Mouse (Mus musculus) T-helper 1 cell (primary cell): ENCODE results near the gene Itgb5.

Experiments
- in situ Hi-C: fragments of 300-600 bp; cut with MboI, MseI; formaldehyde crosslinking; loops from one replicate; pipeline ENCODE4 v1.15.1; 2025; ENCODE audit warnings: high pct_unique_total_duplicates

Gene Itgb5

DNA sequence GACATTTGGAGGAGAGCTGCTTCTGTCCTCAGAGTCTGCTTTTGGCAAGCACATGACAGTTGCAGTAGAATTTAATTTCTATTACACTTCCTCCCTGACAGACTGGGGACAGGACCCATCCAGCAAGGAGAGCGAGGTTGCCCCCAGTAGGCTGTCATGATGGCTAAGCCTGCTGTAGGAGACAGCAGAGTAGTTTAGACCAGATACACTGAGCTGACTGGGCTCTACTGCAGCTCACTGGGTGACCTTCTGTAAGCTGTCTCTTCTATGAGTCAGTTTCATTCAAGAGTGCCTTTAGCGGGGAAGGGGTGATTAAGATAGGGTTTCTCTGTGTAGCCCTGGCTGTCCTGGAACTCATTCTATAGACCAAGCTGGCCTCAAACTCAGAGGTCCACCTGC is 109.7 kb downstream of the Itgb5 start:
- in situ Hi-C loops, result no loop called here

DNA sequence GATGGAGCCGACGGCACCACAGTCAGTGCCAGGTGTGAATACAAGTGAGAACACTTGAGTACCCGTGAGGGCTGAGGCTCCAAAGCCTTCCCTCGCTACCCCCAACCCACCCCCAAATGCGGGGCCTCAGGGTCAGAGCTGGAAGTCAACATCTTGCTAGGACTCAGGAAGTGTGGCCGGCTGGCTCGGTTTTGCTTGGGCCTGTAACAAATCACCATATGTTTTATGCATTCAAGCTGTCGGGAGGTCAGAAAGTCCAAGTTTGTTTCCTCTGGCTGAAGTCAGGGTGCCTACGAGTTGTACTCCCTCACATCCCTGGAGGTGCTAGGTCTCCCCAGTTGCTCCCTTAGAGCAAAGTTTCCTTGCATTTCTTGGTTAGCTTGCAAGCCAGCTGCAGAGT is 110.2 kb downstream of the Itgb5 start:
- in situ Hi-C loops, result no loop called here

GRCm38 (mm10) chr16:33940095-33940494 is 110.6 kb downstream of the Itgb5 start:
- in situ Hi-C loops, result no loop called here

DNA sequence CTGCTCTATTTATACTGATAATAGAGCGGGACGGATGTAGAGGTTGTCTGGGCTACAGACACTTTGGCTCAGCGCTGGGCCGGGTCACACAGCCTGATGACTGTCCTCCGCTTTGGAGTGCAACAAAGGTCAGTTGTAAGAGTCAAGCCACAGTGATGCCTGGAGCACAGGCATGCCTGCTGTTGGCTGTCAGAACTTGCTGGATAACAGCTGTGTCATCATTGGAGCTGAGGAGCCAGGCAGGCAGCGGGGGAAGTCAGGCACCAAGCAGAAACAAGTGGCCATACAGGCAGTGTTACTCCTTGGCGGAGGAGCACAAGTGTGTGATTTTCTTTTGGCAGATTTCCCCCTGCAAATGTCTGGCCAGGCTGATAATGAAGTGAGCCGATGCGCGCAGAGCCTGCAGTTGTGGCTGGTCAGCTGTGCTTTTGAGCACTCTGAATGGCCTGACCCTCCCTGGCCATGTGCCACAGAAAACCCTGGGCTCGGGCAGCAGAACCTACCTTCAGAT is 111.9 kb downstream of the Itgb5 start:
- in situ Hi-C loops, result no loop called here

DNA sequence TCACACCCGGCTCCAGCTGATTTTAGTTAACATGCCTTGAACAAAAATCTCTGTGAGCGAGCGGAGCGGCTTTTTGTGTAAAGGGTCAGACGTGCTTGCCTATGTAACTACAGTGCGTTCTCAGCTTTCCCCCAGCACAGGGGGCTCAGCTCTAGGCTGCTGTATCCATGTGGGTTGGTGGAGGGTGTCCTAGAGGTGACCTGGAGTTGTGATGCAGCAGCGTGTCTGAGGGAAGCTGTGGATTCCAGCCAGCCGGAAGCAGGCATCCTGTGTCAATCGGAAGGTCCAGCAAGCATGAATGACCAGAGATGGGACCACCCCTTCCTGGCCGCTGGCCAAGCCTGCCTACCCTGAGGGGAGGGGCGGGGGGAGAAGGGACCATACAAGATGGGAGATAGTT is 112.9 kb downstream of the Itgb5 start:
- in situ Hi-C loops, result no loop called here

- in situ Hi-C loops, result no loop called here
Measured at GRCm38 (mm10) chr16:33943388-33943787, 113.9 kb downstream of the Itgb5 start.

GRCm38 (mm10) chr16:33944126-33944525 is 114.7 kb downstream of the Itgb5 start:
- in situ Hi-C loops, result no loop called here

DNA sequence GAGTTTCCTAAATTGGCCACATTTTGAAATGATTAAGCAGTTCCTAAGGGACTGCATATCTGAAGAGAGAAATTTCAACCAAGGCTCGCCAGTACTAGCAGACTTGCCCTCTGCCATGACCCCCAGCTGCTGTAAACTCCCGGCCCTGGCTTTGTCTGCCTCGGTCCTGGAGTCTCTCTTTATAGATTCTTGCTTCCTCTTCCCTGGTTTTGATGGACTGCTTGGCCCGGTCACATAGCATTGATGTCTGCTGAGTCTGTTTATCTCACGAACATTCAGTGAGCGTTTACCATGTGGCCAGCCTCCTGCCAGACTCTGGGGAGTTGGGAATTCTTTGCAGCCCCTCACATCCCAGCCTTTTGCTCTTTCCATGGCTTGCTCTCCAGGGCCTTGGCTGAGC is 115.3 kb downstream of the Itgb5 start:
- in situ Hi-C loops, result loop anchor here (5.0 kb wide), 1 partner anchor 127 kb away; no protein-coding TSS in a partner anchor

DNA sequence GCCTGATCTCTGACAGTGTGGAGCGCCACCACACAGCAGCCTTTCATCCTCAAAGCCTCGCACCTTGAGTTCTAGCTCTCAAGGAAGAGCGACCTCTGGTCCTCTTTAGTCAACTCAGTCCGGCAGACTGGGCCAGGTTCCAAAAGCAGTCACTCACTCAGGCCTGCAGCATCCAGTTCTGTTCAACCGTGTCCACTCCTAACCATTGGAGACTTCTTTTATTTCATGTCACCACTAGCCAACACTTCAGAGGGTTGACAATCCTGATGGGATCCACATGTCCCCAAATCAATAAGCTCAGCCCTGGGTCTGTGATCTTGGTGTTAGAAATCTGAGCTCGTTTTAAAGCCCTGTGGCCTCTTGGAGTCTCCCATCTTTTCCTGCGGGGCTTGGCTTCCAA is 116.6 kb downstream of the Itgb5 start:
- in situ Hi-C loops, result loop anchor here (5.0 kb wide), 1 partner anchor 129 kb away; no protein-coding TSS in a partner anchor

DNA sequence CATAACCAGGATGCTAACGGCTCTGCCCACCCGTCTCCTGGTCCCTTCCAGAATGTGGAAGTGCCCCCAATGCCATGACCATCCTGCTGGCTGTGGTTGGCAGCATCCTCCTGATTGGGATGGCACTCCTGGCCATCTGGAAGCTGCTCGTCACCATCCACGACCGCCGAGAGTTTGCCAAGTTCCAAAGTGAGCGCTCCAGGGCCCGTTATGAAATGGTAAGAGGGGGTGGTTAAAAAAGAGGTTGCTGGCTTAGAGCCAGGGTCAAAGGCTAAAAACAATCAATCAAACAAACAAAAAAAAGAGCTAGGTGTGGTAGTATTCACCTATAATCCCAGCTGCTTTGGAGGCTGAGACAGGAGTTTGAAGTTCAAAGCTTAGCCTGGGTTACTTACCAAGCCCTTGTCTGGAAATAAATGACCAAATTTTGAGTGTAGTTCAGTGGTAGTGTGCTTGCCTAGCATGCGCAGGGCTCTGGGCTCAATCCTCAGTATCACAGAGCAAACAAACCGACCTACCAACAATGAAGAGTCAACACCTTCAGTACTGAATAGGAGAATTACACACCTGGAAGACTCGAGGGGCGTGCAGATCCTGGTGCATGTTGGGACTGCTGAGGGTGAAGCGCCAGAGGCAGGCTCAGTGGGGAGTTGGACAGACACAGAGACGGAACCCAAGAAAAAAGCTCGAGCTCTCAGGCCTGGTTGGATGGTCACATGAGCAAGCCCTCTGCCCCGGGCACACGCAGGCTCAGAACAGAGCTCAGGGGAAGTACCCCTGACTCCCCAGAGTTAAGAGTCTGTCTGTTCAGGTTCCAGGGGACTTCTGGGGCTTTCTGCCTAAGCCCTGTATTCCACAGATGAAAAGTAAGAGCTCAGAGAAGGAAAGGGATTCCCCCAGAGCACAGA is 118.5 kb downstream of the Itgb5 start:
- in situ Hi-C loops, result loop anchor here (5.0 kb wide), 1 partner anchor 131 kb away; no protein-coding TSS in a partner anchor

GRCm38 (mm10) chr16:33950386-33950785 is 120.9 kb downstream of the Itgb5 start:
- in situ Hi-C loops, result no loop called here

GRCm38 (mm10) chr16:33950830-33951229 is 121.4 kb downstream of the Itgb5 start:
- in situ Hi-C loops, result no loop called here

- in situ Hi-C loops, result no loop called here
Measured at GRCm38 (mm10) chr16:33953008-33953407, 123.5 kb downstream of the Itgb5 start.

DNA sequence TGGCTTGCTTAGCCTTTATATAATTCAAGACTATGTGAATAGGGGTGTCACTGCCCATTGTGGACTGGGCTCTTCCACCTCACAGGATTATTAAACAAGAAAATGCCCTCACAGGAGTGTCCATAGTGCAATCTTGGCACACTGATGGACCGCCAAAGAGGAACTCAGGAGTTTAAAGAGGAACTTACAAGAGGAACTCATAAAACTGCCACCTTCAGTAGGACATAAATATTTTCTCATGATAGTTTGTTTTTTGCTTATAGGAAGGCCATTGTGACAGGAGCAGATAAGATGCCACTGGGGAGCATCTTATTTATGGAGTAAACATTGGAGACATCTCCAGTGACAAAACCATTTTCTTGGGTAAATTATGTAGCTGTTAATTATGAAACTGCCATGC is 125.3 kb downstream of the Itgb5 start:
- in situ Hi-C loops, result no loop called here

DNA sequence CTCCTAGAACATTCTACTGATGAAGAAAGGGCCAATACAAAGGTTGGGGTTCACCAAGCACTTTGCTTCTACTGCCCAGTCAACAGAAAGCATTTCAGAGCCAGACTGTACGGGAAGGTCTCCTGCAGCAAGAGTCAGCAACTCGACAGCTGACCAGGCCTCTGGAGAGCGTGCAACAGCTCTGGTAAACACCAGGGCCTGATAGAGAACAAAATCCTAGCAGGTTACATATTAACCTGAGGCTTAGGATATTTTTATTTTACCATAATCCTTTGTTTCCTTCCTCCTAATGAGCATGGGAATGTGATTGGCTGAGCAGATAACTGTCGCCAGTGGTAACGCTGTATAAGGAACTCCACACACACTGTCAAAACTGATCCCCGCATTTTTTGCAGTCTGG is 134.0 kb downstream of the Itgb5 start:
- in situ Hi-C loops, result no loop called here

DNA sequence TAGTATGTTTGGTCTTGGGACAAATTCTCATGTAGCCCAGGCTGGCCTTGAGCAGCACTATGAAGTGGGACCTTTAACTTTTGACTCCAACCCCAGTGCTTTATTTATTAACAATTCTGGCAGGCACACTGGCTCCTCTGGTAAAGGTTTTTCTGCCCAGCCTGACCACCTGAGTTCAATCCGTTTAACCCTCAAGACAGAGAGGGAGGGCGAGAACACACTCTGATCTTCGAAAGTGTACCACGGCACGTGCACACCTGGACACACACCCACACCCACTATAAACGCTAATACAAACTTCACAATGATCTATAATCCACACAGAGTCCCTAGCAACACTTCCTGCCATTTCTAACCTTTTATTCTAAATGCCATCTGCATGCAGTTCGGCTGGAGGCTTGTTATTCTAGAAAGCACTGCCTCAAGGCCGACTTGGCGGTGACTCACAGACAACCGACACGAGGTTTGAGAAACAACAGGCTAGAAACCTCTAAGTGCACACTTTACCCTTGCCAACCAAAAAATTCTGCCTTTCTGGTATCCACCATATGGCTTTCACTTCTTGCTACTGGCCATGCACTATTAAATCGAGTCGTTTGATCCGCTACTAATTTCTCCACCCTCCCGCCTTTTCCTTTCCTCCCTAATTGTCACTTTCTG is 136.5 kb downstream of the Itgb5 start:
- in situ Hi-C loops, result no loop called here

- in situ Hi-C loops, result no loop called here
Measured at GRCm38 (mm10) chr16:33966538-33967282, 137.2 kb downstream of the Itgb5 start, which contains the start of gene Umps. TSS of gene Umps (minus strand) at chr16:33967038.

DNA sequence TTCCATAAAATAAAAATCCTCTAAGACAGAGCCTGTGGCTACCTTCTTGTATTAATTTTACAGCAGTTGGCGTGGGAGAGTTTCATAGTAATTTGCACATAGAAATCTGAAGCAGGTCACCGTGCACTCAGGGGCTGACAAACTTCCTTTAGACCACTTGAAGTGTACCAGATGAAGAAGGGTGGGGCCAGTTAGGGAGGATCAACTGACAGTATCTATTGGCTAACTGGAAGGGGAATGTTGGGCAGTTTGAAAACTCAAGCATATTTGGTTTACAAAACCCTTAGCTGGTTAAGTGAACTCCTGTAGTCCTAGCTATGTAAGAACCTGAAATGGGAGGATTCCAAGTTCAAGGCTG is 137.8 kb downstream of the Itgb5 start:
- in situ Hi-C loops, result no loop called here

DNA sequence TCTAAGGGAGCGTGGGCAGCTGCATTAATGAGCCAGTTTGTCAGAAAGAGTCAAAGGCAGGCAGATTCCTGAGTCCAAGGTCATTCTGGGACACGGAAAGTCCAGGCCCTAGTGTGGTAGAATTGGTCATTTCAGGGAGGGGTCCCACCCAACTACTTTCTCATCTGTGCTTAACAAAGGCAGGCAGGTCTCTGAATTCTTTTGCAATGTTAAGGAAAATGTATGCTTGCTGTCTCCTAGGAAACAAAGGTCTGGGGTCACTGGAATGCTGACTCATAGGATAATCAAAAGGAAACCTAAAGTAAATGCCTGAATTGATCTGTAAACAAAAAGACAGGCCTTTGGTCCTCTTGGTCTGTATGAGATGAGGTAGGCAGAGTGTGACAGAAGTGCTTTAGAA is 150.4 kb downstream of the Itgb5 start:
- in situ Hi-C loops, result no loop called here

DNA sequence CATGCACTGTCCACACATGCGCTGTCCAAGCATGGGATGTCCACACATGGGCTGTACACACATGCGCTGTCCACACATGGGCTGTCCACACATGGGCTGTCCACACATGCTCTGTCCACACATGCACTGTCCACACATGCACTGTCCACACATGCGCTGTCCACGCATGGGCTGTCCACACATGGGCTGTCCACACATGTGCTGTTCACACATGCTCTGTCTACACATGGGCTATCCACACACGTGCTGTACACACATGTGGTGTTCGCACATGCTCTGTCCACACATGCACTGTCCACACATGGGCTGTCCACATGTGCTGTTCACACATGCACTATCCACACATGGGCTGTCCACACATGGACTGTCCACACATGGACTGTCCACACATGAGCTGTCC is 154.2 kb downstream of the Itgb5 start:
- in situ Hi-C loops, result no loop called here

- in situ Hi-C loops, result no loop called here
Measured at GRCm38 (mm10) chr16:33985372-33985771, 155.9 kb downstream of the Itgb5 start.

DNA sequence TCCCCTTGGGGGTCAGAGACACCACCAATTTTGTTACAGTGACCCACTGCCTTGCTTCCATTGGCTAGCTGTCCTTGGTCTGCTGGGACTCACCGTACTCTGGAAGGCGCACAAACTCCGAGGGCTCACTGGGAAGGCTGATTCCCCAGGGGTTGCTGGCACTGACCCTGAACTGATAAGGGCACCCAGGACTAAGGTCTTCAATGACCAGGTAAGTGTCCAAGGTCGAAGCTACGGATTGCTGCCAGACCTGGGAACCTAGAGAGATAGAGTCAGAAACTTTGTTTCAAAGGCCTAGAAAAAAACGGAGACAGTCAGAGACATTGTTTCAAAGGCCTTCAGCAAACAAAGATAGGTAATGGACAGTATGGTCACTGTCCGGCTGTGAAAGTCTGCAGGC is 157.5 kb downstream of the Itgb5 start:
- in situ Hi-C loops, result no loop called here
